Mouse (Mus musculus): Measurements from ENCODE around the gene Adgre4. TPM values are rescaled to one million over a fixed set of nuclear protein-coding genes. Genes with fewer than 3 reads are reported as not detected.

Adgre4 gene
- total RNA-seq, 1 experiment from 2014 or later = not detected

Other genes with a start within 250 kb of the Adgre4 start
- not detected in 2 replicates for gene Vmn2r118, start 124.8 kb upstream of the Adgre4 start, total RNA-seq (2017)
- 35.5 and 41.4 TPM in 2 replicates for gene Pot1b, start 37.4 kb upstream of the Adgre4 start, total RNA-seq (2017)
- gene Zfp119a, start 128.9 kb downstream of the Adgre4 start, total RNA-seq (2017) = 7.2 and 10.3 TPM in 2 replicates
- 13.5 and 22.5 TPM in 2 replicates for gene Zfp959, start 142.1 kb downstream of the Adgre4 start, total RNA-seq (2017)
- 3.2 and 3.4 TPM in 2 replicates for gene Zfp119b, start 199.5 kb downstream of the Adgre4 start, total RNA-seq (2017)
- gene Ebi3, start 202.7 kb downstream of the Adgre4 start, total RNA-seq (2017) = 7.8 and 9.0 TPM in 2 replicates
- 23.9 and 28.4 TPM in 2 replicates for gene Yju2, start 209.1 kb downstream of the Adgre4 start, total RNA-seq (2017)
- gene Shd, start 220.5 kb downstream of the Adgre4 start, total RNA-seq (2017) = not detected in 2 replicates
- gene Fsd1, start 236.5 kb downstream of the Adgre4 start, total RNA-seq (2017) = not detected in 2 replicates

All from common myeloid progenitor, adult 5-6 weeks (primary cell).